Mouse (Mus musculus) small intestine, adult 10 weeks (tissue): ENCODE measurements around the gene Rdh16. TPM values are rescaled to one million over a fixed set of nuclear protein-coding genes. Genes with fewer than 3 reads are reported as not detected.

ENCODE experiments used
- polyA plus RNA-seq: library from polyadenylated mRNA; stranded (reverse); fragments of 350-450 nt; fragmentation: Illumina TruSeq; extraction: RNeasy Lipid Tissue Mini Kit (QIAGEN cat#74804); gene quantifications from one replicate; pipeline ENCODE4 v1.2.3, GENCODE M21; 2014; ENCODE audit warnings: low replicate concordance

Rdh16 gene
- polyA plus RNA-seq, result 7.8 TPM

DNA sequence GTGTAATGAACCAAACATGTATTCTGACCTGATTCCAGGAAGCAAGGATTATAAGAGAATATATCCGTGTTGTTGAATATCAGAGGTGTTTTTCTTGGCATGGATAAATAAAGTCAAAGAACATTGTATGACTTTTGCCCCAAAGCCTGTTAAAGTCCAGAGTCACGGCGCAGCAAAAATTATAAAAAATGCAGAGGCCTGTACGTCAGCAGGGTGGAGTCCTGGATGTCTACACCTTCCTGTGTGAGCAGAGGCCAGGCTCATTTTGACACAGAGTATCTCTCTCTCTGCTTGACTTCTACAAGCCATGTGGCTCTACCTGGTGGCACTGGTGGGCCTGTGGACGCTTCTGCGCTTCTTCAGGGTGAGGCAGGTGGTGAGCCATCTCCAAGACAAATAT is at the start of gene Rdh16:
Gene Rdh16 (plus strand): TSS at position 262 of the 400 bp plus-strand sequence.

DNA sequence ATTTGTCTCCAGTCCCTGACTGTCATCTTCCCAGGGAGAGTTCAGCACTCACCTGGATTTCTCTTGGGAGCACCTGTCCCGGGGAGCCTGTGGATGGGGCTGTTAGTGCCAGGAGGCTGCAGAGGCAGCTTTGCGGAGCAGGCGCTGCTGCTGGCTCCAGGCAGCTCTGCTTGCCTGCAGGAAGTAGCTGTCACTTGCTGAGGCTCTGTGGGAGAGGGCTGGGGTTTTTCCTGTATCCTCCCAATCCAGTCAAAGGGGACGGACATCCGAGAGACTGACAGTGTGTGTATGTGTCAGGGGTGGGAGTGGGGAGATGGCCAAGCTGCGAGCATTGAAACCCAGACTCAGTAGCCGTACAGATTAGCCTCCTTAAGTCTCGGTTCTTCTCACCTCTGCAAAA is 49.4 kb upstream of the Rdh16 start, which contains the start of gene Gpr182:
Gene Gpr182 (minus strand): TSS at position 185 of the 400 bp plus-strand sequence.

DNA sequence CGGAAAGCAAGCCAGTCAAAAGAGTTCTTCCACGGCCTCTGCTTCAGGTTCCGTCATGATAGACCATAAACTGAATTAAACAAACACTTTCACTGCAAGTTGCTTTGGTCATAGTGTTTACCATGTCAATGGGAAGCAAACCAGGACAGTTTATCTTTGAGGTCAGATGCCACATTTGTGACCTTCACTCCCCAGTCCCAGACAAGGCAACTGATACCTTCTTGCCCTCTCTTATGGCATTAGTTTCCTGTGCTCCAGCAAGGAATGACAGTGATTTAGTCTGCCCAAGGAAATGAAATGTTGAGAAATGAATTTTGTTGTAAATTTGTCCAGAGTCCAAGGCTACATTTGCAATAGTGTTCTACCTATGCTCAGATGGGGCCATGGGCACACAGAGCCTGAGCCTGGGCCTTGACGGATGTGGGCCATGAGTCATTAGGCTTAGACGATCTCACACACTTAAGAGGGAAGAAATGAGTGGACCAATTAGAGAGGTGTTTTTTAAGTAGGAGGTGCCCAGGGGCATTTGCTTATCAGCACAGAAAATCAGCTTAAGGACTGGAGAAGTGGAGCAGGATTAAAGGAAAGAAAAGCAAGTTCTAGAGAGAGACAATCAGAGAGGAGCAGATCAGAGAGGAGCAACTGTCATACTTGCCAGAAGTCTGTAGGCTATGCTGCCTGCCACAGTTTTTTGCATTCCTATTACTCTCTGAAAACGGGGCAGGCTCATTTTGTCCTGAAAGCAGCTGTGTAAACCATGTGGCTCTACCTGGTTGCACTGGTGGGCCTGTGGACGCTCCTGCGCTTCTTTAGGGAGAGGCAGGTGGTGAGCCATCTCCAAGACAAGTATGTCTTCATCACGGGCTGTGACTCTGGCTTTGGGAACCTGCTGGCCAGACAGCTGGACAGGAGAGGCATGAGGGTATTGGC is 41.5 kb upstream of the Rdh16 start, which contains the start of the genes Rdh1 and Rdh16f1:
Gene Rdh1 (plus strand): TSS at position 541 of the 930 bp plus-strand sequence.
Gene Rdh16f1 (plus strand): TSS at position 607 of the 930 bp plus-strand sequence.

DNA sequence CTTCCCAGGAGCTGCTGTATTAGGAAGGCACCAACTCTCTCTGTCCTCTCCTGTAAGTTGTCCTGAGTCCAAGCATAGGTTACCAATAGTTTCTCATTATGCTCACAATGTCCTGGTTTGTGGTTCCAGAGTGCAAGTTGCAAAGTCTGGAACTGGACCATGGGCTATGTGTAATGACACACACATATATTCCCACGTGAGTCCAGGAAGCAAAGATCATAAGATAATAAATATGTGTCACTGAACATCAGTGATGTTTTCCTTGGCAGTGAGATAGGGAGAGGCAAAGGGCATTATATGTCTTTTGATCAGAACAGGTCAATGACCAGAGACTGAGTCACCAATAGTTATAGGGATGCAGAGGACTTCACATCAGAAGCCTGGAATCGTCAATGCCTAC is 24.9 kb upstream of the Rdh16 start, which contains the start of gene Rdh9:
Gene Rdh9 (plus strand): TSS at position 376 of the 400 bp plus-strand sequence.

DNA sequence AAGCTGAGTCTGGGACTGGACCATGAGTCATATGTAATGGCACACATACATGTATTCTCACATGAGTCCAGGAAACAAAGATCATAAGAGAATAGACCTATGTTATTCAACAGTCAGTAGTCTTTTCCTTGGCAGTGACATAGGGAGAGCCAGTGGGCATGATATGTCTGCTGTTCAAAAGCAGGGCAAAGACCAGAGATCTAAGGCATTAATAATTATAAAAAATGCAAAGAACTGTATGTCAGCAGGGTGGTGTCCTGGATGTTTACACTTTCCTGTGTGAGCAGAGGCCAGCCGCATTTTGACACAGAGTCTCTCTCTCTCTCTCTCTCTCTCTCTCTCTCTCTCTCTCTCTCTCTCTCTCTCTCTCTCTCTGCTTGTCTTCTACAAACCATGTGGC is 48.7 kb downstream of the Rdh16 start, which contains the start of gene Rdh19:
Gene Rdh19 (plus strand): TSS at position 301 of the 400 bp plus-strand sequence.

DNA sequence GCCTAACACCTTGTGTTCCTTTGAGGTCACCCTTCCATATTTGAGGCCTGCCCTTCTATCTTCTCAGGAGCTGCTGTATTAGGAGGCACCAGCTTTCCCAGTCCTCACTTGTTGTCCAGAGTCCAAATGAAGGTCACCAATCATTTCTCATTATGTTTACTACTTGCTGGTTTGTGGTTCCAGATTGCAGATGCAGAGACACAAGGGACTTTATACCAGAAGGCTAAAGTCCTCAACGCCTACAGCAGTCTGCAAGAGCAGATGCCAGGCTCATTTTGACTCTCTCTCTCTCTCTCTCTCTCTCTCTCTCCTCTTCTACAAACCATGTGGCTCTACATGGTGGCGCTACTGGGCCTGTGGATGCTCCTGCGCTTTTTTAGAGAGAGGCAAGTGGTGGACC is 65.3 kb downstream of the Rdh16 start, which contains the start of gene Rdh16f2:
Gene Rdh16f2 (plus strand): TSS at position 243 of the 400 bp plus-strand sequence.

DNA sequence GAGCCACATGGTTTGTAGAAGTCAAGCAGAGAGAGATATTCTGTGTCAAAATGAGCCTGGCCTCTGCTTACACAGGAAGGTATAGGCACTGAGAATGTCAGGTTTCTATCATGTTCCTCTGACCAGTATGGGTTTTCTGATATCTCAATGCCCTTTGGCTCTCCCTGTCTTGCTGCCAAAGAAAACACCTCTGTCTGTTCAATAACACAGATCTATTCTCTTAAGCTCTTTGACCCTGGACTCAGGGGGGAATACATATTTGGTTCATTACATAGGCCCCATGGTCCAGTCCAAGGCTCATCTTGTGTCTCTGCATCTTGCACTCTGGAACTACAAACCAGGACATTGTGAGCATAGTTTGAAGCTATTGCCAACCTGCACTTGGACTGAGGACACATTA is 87.7 kb downstream of the Rdh16 start, which contains the start of gene Rdh7:
Gene Rdh7 (minus strand): TSS at position 213 of the 400 bp plus-strand sequence.

Other genes with a start within 250 kb of the Rdh16 start
- 3.2 TPM for gene Lrp1, start 180.0 kb upstream of the Rdh16 start, polyA plus RNA-seq
- gene Stat6, start 158.2 kb upstream of the Rdh16 start, polyA plus RNA-seq, result 46.4 TPM
- 9.6 TPM for gene Nemp1, start 134.3 kb upstream of the Rdh16 start, polyA plus RNA-seq
- 0.48 TPM for gene Nab2, start 132.6 kb upstream of the Rdh16 start, polyA plus RNA-seq
- 124 TPM for gene Myo1a, start 96.0 kb upstream of the Rdh16 start, polyA plus RNA-seq
- gene Tac2, start 76.7 kb upstream of the Rdh16 start, polyA plus RNA-seq, result not detected
- 3.1 TPM for gene Zbtb39, start 61.6 kb upstream of the Rdh16 start, polyA plus RNA-seq
- gene Gpr182, start 49.4 kb upstream of the Rdh16 start, polyA plus RNA-seq, result 0.19 TPM
- gene Rdh1, start 41.4 kb upstream of the Rdh16 start, polyA plus RNA-seq, result 0.19 TPM
- gene Rdh16f1, start 41.4 kb upstream of the Rdh16 start, polyA plus RNA-seq, result not detected
- gene Rdh9, start 24.8 kb upstream of the Rdh16 start, polyA plus RNA-seq, result 67.6 TPM
- not detected for gene Rdh19, start 48.8 kb downstream of the Rdh16 start, polyA plus RNA-seq
- gene Rdh16f2, start 65.3 kb downstream of the Rdh16 start, polyA plus RNA-seq, result 5.0 TPM
- 55.8 TPM for gene Rdh7, start 87.7 kb downstream of the Rdh16 start, polyA plus RNA-seq
- gene Sdr9c7, start 97.4 kb downstream of the Rdh16 start, polyA plus RNA-seq, result 0.93 TPM
- gene Hsd17b6, start 206.5 kb downstream of the Rdh16 start, polyA plus RNA-seq, result 123 TPM
- gene Prim1, start 214.0 kb downstream of the Rdh16 start, polyA plus RNA-seq, result 46.8 TPM
- gene Naca, start 234.4 kb downstream of the Rdh16 start, polyA plus RNA-seq, result 874 TPM